Mouse (Mus musculus) midbrain, embryonic 15.5 days (tissue): ENCODE data around the gene Crhr1. TPM values are rescaled to one million over a fixed set of nuclear protein-coding genes. Genes with fewer than 3 reads are reported as not detected.

Source experiments
- ATAC-seq: fragments of 200-750 bp; cut with Nextera tagmentation; replicated peaks from 2 replicates; pipeline ENCODE4 v1.8.0; 2017; ENCODE audit warnings: moderate TSS enrichment
- H3K27ac ChIP-seq: fragments of 300-500 bp; sonication (generic); 2 replicates; pipeline ENCODE4 v1.5.1; 2015; ENCODE audit warnings: mild to moderate bottlenecking, inconsistent platforms
- H3K27me3 ChIP-seq: fragments of 300-500 bp; sonication (generic); replicated peaks from 2 replicates; pipeline ENCODE4 v1.6.1; 2015; ENCODE audit warnings: inconsistent platforms
- H3K36me3 ChIP-seq: fragments of 300-500 bp; sonication (generic); replicated peaks from 2 replicates; pipeline ENCODE4 v1.6.1; 2015; ENCODE audit warnings: inconsistent platforms
- H3K4me1 ChIP-seq: fragments of 300-500 bp; sonication (generic); 2 replicates; pipeline ENCODE4 v1.6.1; 2015; ENCODE audit warnings: inconsistent platforms
- H3K4me2 ChIP-seq: fragments of 300-500 bp; sonication (generic); 2 replicates; pipeline ENCODE4 v1.6.1; 2015; ENCODE audit warnings: inconsistent platforms, mild to moderate bottlenecking, moderate library complexity
- H3K4me3 ChIP-seq: fragments of 300-500 bp; sonication (generic); 2 replicates; pipeline ENCODE4 v1.5.1; 2015; ENCODE audit warnings: mild to moderate bottlenecking, inconsistent platforms
- H3K9ac ChIP-seq: fragments of 300-500 bp; sonication (generic); 2 replicates; pipeline ENCODE4 v1.6.1; 2015; ENCODE audit warnings: mild to moderate bottlenecking, inconsistent platforms
- H3K9me3 ChIP-seq: fragments of 300-500 bp; sonication (generic); 2 replicates; pipeline ENCODE4 v1.6.1; 2016; ENCODE audit warnings: inconsistent platforms
- WGBS: fragments of 180-500 bp; shearing (Covaris S2); methylation state at CpG from one replicate; pipeline ENCODE4 v1.1.7; 2015; ENCODE audit warnings: mixed read lengths; 5-methylcytosine and 5-hydroxymethylcytosine counted together
- polyA plus RNA-seq: library from polyadenylated mRNA; unstranded; fragments of >200 nt; fragmentation: Nextera tagmentation; extraction: Ambion mirVana; gene quantifications from 2 replicates; pipeline ENCODE4 v1.2.1, GENCODE M21; 2015

The Crhr1 gene
- polyA plus RNA-seq, 1 experiment from 2014 or later = 8.6 TPM

GRCm38 (mm10) chr11:104150911-104151310 is 18.3 kb downstream of the Crhr1 start:
- Histone ChIP-seq H3K27ac (no peak overlapping the region), H3K9me3 (no peaks in the 10 kb centered on the region), H3K27me3 (no peaks in the 10 kb centered on the region), H3K36me3 (no peaks in the 10 kb centered on the region), H3K4me2 (no peak overlapping the region), H3K9ac (no peak overlapping the region), H3K4me3 (no peak overlapping the region), H3K4me1 (peaks cover 3% of the 10 kb centered on the region; the same call in 1 of the 2 replicates)
- ATAC-seq = no peak
- WGBS = 51% methylated on average over 5 of the region's 5 CpGs

- Histone ChIP-seq H3K36me3 (no peaks in the 10 kb centered on the region), H3K27ac (no peak overlapping the region), H3K9ac (no peak overlapping the region), H3K4me3 (no peak overlapping the region), H3K4me1 (peaks cover 26% of the 10 kb centered on the region), H3K27me3 (no peaks in the 10 kb centered on the region), H3K4me2 (no peak overlapping the region), H3K9me3 (no peaks in the 10 kb centered on the region)
- no peak for ATAC-seq
- 52% methylated on average over 4 of the region's 4 CpGs for WGBS
These were observed 21.7 kb downstream of the Crhr1 start for GRCm38 (mm10) chr11:104154332-104154731.

- no peak for ATAC-seq
- Histone ChIP-seq H3K4me2 (no peak overlapping the region), H3K27me3 (no peaks in the 10 kb centered on the region), H3K36me3 (no peaks in the 10 kb centered on the region), H3K27ac (no peak overlapping the region), H3K4me3 (no peak overlapping the region), H3K4me1 (peaks cover 27% of the 10 kb centered on the region), H3K9ac (no peak overlapping the region), H3K9me3 (no peaks in the 10 kb centered on the region)
- WGBS = 48% methylated on average over 9 of the region's 9 CpGs
These were observed 22.4 kb downstream of the Crhr1 start for GRCm38 (mm10) chr11:104154820-104155635.

- Histone ChIP-seq H3K4me3 (no peak overlapping the region), H3K9ac (no peak overlapping the region), H3K4me2 (no peak overlapping the region), H3K36me3 (no peaks in the 10 kb centered on the region), H3K9me3 (no peaks in the 10 kb centered on the region), H3K27ac (no peak overlapping the region), H3K4me1 (peaks cover 27% of the 10 kb centered on the region), H3K27me3 (no peaks in the 10 kb centered on the region)
- no peak for ATAC-seq
These were observed 23.2 kb downstream of the Crhr1 start for GRCm38 (mm10) chr11:104155899-104156298.

- Histone ChIP-seq H3K36me3 (no peaks in the 10 kb centered on the region), H3K27me3 (no peaks in the 10 kb centered on the region), H3K4me2 (no peak overlapping the region), H3K9ac (no peak overlapping the region), H3K4me3 (no peak overlapping the region), H3K27ac (no peak overlapping the region), H3K9me3 (no peaks in the 10 kb centered on the region), H3K4me1 (peaks cover 27% of the 10 kb centered on the region)
- 71% methylated on average over 3 of the region's 3 CpGs for WGBS
- ATAC-seq = no peak
These were observed 23.7 kb downstream of the Crhr1 start for GRCm38 (mm10) chr11:104156391-104156790.

- peak overlapping the region; percentile 84 for H3K4me2 ChIP-seq
- H3K4me3 ChIP-seq = peak overlapping the region; percentile 43
- H3K36me3 ChIP-seq = no peaks in the 10 kb centered on the region
- peak; percentile 95 for ATAC-seq
- peaks cover 23% of the 10 kb centered on the region for H3K4me1 ChIP-seq
- H3K27me3 ChIP-seq = no peaks in the 10 kb centered on the region
- peak overlapping the region; percentile 58 for H3K9ac ChIP-seq
- H3K27ac ChIP-seq = peak overlapping the region; percentile 94
- no peaks in the 10 kb centered on the region for H3K9me3 ChIP-seq
- 1% methylated on average over 23 of the region's 23 CpGs for WGBS
These were observed 25.1 kb downstream of the Crhr1 start for GRCm38 (mm10) chr11:104157603-104158259.

GRCm38 (mm10) chr11:104158260-104158907 is 25.7 kb downstream of the Crhr1 start:
- Histone ChIP-seq H3K4me2 (peak overlapping the region; percentile 84), H3K4me1 (peaks cover 23% of the 10 kb centered on the region), H3K4me3 (peak overlapping the region; percentile 43), H3K9ac (peak overlapping the region; percentile 41), H3K27ac (peak overlapping the region; percentile 94), H3K27me3 (no peaks in the 10 kb centered on the region), H3K36me3 (no peaks in the 10 kb centered on the region), H3K9me3 (no peaks in the 10 kb centered on the region)
- ATAC-seq = peak; percentile 54
- WGBS = 6% methylated on average over 17 of the region's 17 CpGs

- no peak for ATAC-seq
- no peak overlapping the region for H3K9ac ChIP-seq
- no peak overlapping the region for H3K27ac ChIP-seq
- 87% methylated on average over 4 of the region's 4 CpGs for WGBS
- peaks cover 23% of the 10 kb centered on the region for H3K4me1 ChIP-seq
- no peaks in the 10 kb centered on the region for H3K27me3 ChIP-seq
- H3K4me3 ChIP-seq = no peak overlapping the region
- H3K4me2 ChIP-seq = no peak overlapping the region
- H3K9me3 ChIP-seq = no peaks in the 10 kb centered on the region
- H3K36me3 ChIP-seq = no peaks in the 10 kb centered on the region
These were observed 27.2 kb downstream of the Crhr1 start for GRCm38 (mm10) chr11:104159769-104160272.

- no peak overlapping the region for H3K4me3 ChIP-seq
- no peaks in the 10 kb centered on the region for H3K27me3 ChIP-seq
- WGBS = 81% methylated on average over 5 of the region's 5 CpGs
- H3K4me2 ChIP-seq = no peak overlapping the region
- no peaks in the 10 kb centered on the region for H3K36me3 ChIP-seq
- H3K9me3 ChIP-seq = no peaks in the 10 kb centered on the region
- H3K9ac ChIP-seq = no peak overlapping the region
- H3K4me1 ChIP-seq = peaks cover 23% of the 10 kb centered on the region
- ATAC-seq = no peak
- H3K27ac ChIP-seq = no peak overlapping the region
These were observed 28.5 kb downstream of the Crhr1 start for GRCm38 (mm10) chr11:104161153-104161552.

GRCm38 (mm10) chr11:104164257-104164656 is 31.6 kb downstream of the Crhr1 start:
- WGBS = 91% methylated on average over 10 of the region's 10 CpGs
- no peaks in the 10 kb centered on the region for H3K36me3 ChIP-seq
- H3K9me3 ChIP-seq = no peaks in the 10 kb centered on the region
- H3K27ac ChIP-seq = no peak overlapping the region
- H3K4me3 ChIP-seq = no peak overlapping the region
- no peak for ATAC-seq
- H3K9ac ChIP-seq = no peak overlapping the region
- H3K27me3 ChIP-seq = no peaks in the 10 kb centered on the region
- H3K4me2 ChIP-seq = no peak overlapping the region
- H3K4me1 ChIP-seq = peaks cover 1% of the 10 kb centered on the region

- Histone ChIP-seq H3K9ac (peak overlapping the region; percentile 25), H3K9me3 (no peaks in the 10 kb centered on the region), H3K36me3 (no peaks in the 10 kb centered on the region), H3K27ac (peak overlapping the region; percentile 24; the same call in 1 of the 2 replicates), H3K27me3 (0 out of 2 replicates have a peak, but pooled peaks cover 3% of the 10 kb centered on the region), H3K4me3 (no peak overlapping the region), H3K4me2 (peak overlapping the region; percentile 37), H3K4me1 (peaks cover 4% of the 10 kb centered on the region)
- ATAC-seq = peak; percentile 64
- 33% methylated on average over 12 of the region's 12 CpGs for WGBS
These were observed 38.7 kb downstream of the Crhr1 start for GRCm38 (mm10) chr11:104171281-104171781.

- H3K4me2 ChIP-seq = no peak overlapping the region
- ATAC-seq = no peak
- no peaks in the 10 kb centered on the region for H3K4me1 ChIP-seq
- no peaks in the 10 kb centered on the region for H3K27me3 ChIP-seq
- H3K36me3 ChIP-seq = no peaks in the 10 kb centered on the region
- WGBS = 32% methylated on average over 7 of the region's 7 CpGs
- no peak overlapping the region for H3K27ac ChIP-seq
- H3K4me3 ChIP-seq = no peak overlapping the region
- no peak overlapping the region for H3K9ac ChIP-seq
- H3K9me3 ChIP-seq = no peaks in the 10 kb centered on the region
These were observed 46.2 kb downstream of the Crhr1 start for GRCm38 (mm10) chr11:104178893-104179292.
